Mouse (Mus musculus): Measurements from ENCODE around the gene Cpn1. TPM values are rescaled to one million over a fixed set of nuclear protein-coding genes. Genes with fewer than 3 reads are reported as not detected.

Gene Cpn1
- polyA plus RNA-seq, 1 experiment, result 0.31 TPM

DNA sequence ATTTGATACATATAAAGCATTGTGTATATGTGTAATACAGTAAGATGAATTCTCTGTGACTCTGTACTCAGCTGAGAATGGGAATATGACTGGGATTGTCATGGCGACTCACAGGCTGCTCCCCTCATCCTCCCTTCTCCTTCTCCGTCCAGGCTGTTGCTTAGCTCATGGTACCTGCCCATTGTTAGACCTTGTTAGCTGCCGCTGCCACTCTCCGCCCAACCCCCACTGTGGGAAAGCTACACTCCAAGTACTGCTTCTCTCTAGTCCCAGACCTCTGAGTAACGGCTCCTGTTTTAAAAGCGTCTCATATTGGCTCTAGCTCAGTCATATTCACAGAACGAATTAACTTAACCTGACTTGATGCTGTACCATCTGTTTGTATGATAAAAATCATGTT is 33.4 kb upstream of the Cpn1 start:
- H3K4me1 ChIP-seq (ENCODE audit: control insufficient read depth, insufficient read depth, low read length), result no peaks in the 10 kb centered on the region
- TF ChIP-seq CTCF (IDR thresholded peaks at IDR 0.05; ENCODE audit: extremely low read depth, insufficient read depth, low read length) (no peak), POLR2A (IDR thresholded peaks at IDR 0.05; ENCODE audit: extremely low read depth, insufficient read depth, low read length) (no peak)

DNA sequence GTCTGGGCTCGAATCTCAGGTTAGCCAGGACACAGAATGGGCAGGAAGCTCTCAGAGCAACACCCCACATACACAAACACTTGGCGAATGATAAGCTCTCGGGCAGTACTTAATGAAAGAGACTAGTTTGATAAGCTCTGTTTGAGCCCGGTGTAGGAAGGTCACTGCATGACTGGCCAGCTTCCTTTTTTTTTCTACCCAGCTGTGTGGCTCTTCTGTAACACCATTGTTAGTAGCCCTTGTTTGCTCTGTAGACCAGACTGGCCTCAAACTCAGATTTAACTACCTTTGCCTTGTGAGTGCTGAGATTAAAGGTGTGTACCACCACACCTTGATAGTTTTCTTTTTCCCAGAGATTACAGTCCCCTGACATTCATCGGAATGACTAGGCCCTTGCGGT is 27.5 kb upstream of the Cpn1 start:
- TF ChIP-seq POLR2A (IDR thresholded peaks at IDR 0.05; ENCODE audit: extremely low read depth, insufficient read depth, low read length) (no peak), CTCF (IDR thresholded peaks at IDR 0.05; ENCODE audit: extremely low read depth, insufficient read depth, low read length) (no peak)
- H3K27ac ChIP-seq (ENCODE audit: insufficient read depth, low read length), result no peak overlapping the region
- no peak overlapping the region for H3K4me3 ChIP-seq (ENCODE audit: insufficient read depth, low read length)
- no peaks in the 10 kb centered on the region for H3K4me1 ChIP-seq (ENCODE audit: control insufficient read depth, insufficient read depth, low read length)

More for the DNA sequence above, 33.4 kb upstream of the Cpn1 start:
- H3K27ac ChIP-seq (ENCODE audit: insufficient read depth, low read length), result no peak overlapping the region
- H3K4me3 ChIP-seq (ENCODE audit: insufficient read depth, low read length), result no peak overlapping the region

DNA sequence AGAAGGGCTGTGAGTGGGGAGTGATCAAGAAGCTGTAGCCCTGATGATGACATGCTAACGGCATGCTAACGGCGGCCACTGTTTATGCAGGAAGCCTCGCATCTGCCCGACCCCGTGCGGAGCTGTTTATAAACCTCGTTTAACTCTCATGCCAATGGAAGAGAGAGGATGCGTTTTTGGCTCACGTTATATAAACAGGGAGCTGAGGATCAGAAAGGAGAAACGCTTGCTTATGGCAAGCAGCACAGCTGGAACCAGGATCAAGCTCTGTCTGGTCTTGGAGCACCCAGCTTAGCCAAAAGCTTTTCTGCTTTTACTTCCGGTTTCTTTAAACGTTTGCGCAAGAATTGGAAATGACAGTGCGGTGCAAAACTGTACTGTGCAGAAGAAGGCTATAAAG is 22.4 kb upstream of the Cpn1 start:
- H3K27ac ChIP-seq (ENCODE audit: insufficient read depth, low read length), result no peak overlapping the region
- no peak for TF ChIP-seq CTCF (IDR thresholded peaks at IDR 0.05; ENCODE audit: extremely low read depth, insufficient read depth, low read length)
- TF ChIP-seq POLR2A (IDR thresholded peaks at IDR 0.05; ENCODE audit: extremely low read depth, insufficient read depth, low read length), result no peak
- no peak overlapping the region for H3K4me3 ChIP-seq (ENCODE audit: insufficient read depth, low read length)
- H3K4me1 ChIP-seq (ENCODE audit: control insufficient read depth, insufficient read depth, low read length), result no peaks in the 10 kb centered on the region; the same call in 1 of the 2 replicates

DNA sequence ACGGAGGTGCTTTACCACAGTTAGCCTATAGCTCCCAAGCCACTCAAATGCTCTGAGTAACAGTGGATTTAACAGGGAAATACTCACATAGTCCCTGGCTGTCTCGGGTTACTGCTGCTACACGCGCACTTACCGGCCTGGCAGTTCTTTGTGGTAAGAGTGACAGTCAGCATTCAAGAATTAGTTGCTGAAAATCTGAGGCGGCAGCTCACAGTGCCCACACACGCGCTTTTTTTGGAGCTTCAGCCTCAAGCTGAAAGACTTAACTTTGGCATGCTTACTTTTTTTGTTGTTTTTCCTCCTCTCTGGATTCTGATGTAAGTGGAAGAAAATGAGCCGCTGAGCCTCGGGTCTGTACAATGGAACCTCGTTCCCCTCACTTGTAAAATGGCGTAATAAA is 20.8 kb upstream of the Cpn1 start:
- Histone ChIP-seq H3K4me1 (ENCODE audit: control insufficient read depth, insufficient read depth, low read length) (no peaks in the 10 kb centered on the region; the same call in 1 of the 2 replicates), H3K4me3 (ENCODE audit: insufficient read depth, low read length) (no peak overlapping the region), H3K27ac (ENCODE audit: insufficient read depth, low read length) (no peak overlapping the region)
- 0 out of 2 replicates have a peak, but pooled peaks have one; percentile 13 for TF ChIP-seq POLR2A (IDR thresholded peaks at IDR 0.05; ENCODE audit: extremely low read depth, insufficient read depth, low read length)
- no peak for TF ChIP-seq CTCF (IDR thresholded peaks at IDR 0.05; ENCODE audit: extremely low read depth, insufficient read depth, low read length)

DNA sequence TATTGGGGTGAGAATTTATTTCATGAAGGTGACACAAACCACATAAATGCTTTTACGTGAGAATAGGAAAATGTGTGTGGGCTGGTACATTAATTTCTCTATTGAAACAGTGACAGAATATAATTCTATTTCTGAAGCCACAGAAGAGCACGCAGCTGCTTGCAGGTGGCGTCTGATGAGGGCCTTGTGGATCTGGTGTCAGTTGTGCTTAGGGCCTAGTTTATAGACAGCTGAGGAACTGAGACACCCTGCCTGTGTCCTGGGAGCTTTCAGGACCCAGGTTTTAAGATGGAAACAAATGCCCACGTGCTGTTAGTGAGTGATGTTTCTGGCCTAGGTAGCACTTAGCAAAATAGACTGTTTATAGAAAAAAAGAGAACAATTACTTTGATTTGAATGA is 18.7 kb upstream of the Cpn1 start:
- Histone ChIP-seq H3K4me3 (ENCODE audit: insufficient read depth, low read length) (no peak overlapping the region), H3K27ac (ENCODE audit: insufficient read depth, low read length) (no peak overlapping the region), H3K4me1 (ENCODE audit: control insufficient read depth, insufficient read depth, low read length) (no peaks in the 10 kb centered on the region; the same call in 1 of the 2 replicates)
- no peak for TF ChIP-seq POLR2A (IDR thresholded peaks at IDR 0.05; ENCODE audit: extremely low read depth, insufficient read depth, low read length)
- no peak for TF ChIP-seq CTCF (IDR thresholded peaks at IDR 0.05; ENCODE audit: extremely low read depth, insufficient read depth, low read length)

DNA sequence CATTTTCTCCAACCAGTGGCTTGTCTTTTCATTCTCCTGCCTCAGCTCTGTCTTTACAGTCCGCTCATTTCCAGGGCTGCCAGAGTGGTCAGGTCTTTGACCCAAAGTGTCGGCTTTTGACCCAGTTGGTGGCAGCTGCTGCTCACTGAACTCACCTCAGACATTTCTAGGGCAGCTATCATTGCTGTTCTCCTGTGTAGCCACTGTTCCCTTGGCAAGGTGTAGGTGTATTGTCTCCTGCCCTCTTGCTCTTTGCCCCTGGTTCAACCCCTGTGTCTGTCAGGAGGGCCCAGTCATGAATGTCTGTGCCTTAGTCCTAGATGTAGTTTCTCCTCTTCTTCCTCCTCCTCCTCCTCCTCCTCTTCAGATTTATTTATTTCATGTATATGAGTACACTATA is 17.9 kb upstream of the Cpn1 start:
- no peak for TF ChIP-seq POLR2A (IDR thresholded peaks at IDR 0.05; ENCODE audit: extremely low read depth, insufficient read depth, low read length)
- no peak for TF ChIP-seq CTCF (IDR thresholded peaks at IDR 0.05; ENCODE audit: extremely low read depth, insufficient read depth, low read length)

DNA sequence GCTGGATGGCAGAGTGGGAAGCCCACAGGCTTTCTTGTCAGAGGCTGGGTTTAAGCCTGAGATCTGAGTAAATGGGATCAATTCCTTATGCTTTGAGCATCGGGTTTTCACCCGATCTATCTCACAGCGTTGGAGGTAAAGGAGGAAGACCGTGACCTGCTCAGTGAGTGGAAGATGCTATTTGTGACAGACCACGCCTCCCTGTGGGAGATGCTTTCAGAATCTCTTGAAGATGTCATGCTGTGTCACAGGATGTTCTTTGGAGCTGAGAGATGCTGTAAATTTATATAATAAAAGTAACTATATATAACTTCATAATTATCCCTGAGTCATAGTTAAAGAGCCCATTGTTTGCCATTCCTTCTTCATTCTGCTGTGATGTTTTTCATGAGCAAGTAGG is 14.4 kb upstream of the Cpn1 start:
- H3K27ac ChIP-seq (ENCODE audit: insufficient read depth, low read length), result no peak overlapping the region
- no peak overlapping the region for H3K4me3 ChIP-seq (ENCODE audit: insufficient read depth, low read length)
- H3K4me1 ChIP-seq (ENCODE audit: control insufficient read depth, insufficient read depth, low read length), result peaks cover 2% of the 10 kb centered on the region; the same call in 1 of the 2 replicates
- TF ChIP-seq CTCF (IDR thresholded peaks at IDR 0.05; ENCODE audit: extremely low read depth, insufficient read depth, low read length) (no peak), POLR2A (IDR thresholded peaks at IDR 0.05; ENCODE audit: extremely low read depth, insufficient read depth, low read length) (no peak)

More for the DNA sequence above, 17.9 kb upstream of the Cpn1 start:
- Histone ChIP-seq H3K4me1 (ENCODE audit: control insufficient read depth, insufficient read depth, low read length) (no peaks in the 10 kb centered on the region; the same call in 1 of the 2 replicates), H3K27ac (ENCODE audit: insufficient read depth, low read length) (no peak overlapping the region), H3K4me3 (ENCODE audit: insufficient read depth, low read length) (no peak overlapping the region)

DNA sequence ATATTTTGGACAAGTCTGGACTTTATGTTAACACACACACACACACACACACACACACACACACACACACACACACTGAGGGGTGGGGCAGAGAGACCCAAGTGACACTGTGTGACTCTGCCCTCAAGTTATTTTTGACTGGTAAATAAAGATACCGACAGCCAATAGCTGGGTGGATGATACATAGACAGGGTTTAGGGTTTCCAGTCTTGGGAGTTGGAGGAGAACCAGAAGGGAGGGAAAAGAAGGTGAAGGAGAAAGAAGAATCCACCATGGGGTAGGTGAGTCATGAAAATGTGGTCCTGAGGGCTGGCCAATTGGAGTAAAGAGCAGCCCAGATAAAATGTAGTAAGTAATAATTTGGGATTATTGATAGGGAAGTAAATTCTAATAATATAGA is 13.7 kb upstream of the Cpn1 start:
- Histone ChIP-seq H3K4me3 (ENCODE audit: insufficient read depth, low read length) (no peak overlapping the region), H3K27ac (ENCODE audit: insufficient read depth, low read length) (no peak overlapping the region)
- no peak for TF ChIP-seq POLR2A (IDR thresholded peaks at IDR 0.05; ENCODE audit: extremely low read depth, insufficient read depth, low read length)
- TF ChIP-seq CTCF (IDR thresholded peaks at IDR 0.05; ENCODE audit: extremely low read depth, insufficient read depth, low read length), result no peak

DNA sequence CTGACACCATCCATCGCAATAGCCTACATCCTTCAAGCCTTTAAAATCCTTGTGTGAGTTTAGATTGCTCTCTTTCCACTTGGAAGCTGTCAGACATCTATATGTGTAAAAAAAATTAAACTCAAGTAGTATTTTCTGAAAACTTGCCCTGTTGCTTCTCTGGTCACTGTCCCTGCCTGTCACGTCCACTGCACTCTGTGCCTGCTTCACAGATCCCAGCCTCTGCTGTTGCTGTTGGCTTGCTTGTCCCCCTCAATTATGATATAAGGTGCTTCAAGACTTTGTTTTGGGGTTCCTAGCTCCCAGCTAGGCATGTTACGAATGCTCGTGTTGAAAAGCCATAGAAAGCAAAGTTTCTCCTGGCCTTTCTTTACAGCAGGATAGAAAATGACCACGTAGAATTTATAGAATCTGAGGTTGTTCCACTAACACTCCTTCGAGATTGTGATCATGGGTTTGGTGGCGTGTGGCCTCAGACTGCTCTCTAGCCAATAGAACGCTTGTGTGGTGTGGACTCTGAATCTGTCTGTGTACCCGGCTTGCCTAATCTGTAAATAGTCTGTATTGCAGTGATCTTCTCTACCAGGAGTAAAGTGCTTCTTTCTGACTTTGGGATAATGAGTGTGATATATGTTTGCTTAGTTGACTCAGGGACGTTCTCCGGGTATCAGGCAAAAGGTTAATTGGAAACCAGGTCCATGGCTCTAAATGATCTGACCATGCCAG is 12.6 kb upstream of the Cpn1 start:
- no peak overlapping the region for H3K4me3 ChIP-seq (ENCODE audit: insufficient read depth, low read length)
- H3K4me1 ChIP-seq (ENCODE audit: control insufficient read depth, insufficient read depth, low read length), result peaks cover 2% of the 10 kb centered on the region; the same call in 1 of the 2 replicates
- no peak overlapping the region for H3K27ac ChIP-seq (ENCODE audit: insufficient read depth, low read length)
- TF ChIP-seq POLR2A (IDR thresholded peaks at IDR 0.05; ENCODE audit: extremely low read depth, insufficient read depth, low read length) (no peak), CTCF (IDR thresholded peaks at IDR 0.05; ENCODE audit: extremely low read depth, insufficient read depth, low read length) (no peak)

More for the DNA sequence above, 13.7 kb upstream of the Cpn1 start:
- H3K4me1 ChIP-seq (ENCODE audit: control insufficient read depth, insufficient read depth, low read length), result peaks cover 2% of the 10 kb centered on the region; the same call in 1 of the 2 replicates

DNA sequence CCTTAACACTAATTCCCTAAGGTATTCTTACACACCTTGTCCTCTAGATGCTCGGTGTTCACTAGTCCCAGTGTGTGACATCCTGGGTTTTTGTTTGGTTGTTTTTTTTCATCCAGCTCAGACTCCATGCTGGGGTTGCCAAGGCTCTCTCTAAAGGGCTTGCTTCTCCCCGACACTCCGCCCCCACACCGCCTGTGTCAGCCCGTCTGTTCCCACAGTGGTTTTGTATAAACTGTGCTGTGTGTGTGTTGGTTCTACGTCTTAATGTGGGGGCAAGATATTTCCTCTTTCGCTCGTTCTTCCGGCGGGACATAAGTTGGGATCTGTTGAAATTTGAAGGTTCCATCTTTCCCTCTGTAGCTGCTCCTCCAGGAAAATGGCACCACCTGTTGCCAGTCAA is 11.7 kb upstream of the Cpn1 start:
- Histone ChIP-seq H3K27ac (ENCODE audit: insufficient read depth, low read length) (no peak overlapping the region), H3K4me1 (ENCODE audit: control insufficient read depth, insufficient read depth, low read length) (peaks cover 2% of the 10 kb centered on the region; the same call in 1 of the 2 replicates), H3K4me3 (ENCODE audit: insufficient read depth, low read length) (no peak overlapping the region)
- TF ChIP-seq POLR2A (IDR thresholded peaks at IDR 0.05; ENCODE audit: extremely low read depth, insufficient read depth, low read length) (no peak), CTCF (IDR thresholded peaks at IDR 0.05; ENCODE audit: extremely low read depth, insufficient read depth, low read length) (no peak)
